Mouse (Mus musculus) small intestine, adult 2 months (tissue): ENCODE data around the gene Slc17a9.

Experiments
- CTCF ChIP-seq: fragments of 200-500 bp; IDR thresholded peaks from 2 replicates; pipeline ENCODE4 v1.5.1; 2012; ENCODE audit warnings: low read depth, mild to moderate bottlenecking, control low read depth, inconsistent platforms, low read length, moderate library complexity, mixed read lengths; ENCODE audit not compliant: insufficient replicate concordance, insufficient read length; ENCODE audit errors: extremely low read depth
- POLR2A ChIP-seq: fragments of 200-500 bp; IDR thresholded peaks from 2 replicates; pipeline ENCODE4 v1.6.1; 2012; ENCODE audit warnings: low read depth, mild to moderate bottlenecking, control low read depth, inconsistent platforms, low read length, moderate library complexity

- TF ChIP-seq CTCF (no peak), POLR2A (no peak)
Measured at GRCm38 (mm10) chr2:180712037-180712689, 12.9 kb upstream of the Slc17a9 start.
